Mouse (Mus musculus): ENCODE measurements around the gene Catsperg1. TPM values are rescaled to one million over a fixed set of nuclear protein-coding genes. Genes with fewer than 3 reads are reported as not detected.

Catsperg1 gene
- polyA plus RNA-seq, 1 experiment from 2014 or later = 0.21 TPM

DNA sequence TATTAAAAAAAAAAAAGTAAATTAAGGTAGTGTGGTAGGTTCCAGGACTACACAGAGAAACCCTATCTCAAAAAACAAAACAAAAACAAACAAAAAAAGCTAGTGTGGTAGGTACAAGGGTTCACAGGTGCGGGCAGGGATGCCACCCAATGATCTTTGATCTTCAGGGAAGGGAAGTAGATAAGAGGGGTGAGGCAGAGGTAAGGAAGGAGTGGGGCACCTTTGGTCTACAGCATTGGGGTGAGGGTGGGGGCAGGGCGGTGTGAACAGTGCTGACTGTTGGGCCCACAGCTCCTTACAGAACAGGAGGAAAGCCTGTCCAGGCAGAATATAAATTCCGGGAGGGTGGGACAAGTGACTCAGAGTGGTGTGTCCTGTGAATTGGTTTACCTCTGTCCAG is 37.3 kb upstream of the Catsperg1 start:
- Histone ChIP-seq H3K36me3 (ENCODE audit: control insufficient read depth, insufficient read depth) (peaks cover 19% of the 10 kb centered on the region; the same call in 1 of the 2 replicates), H3K27ac (ENCODE audit: low read depth, low read length) (peak overlapping the region; percentile 95), H3K4me1 (replicated peaks; ENCODE audit: control insufficient read depth, insufficient read depth, low read length) (peaks cover 29% of the 10 kb centered on the region; the same call in 1 of the 2 replicates), H3K4me2 (replicated peaks; ENCODE audit: low read depth) (peak overlapping the region; percentile 21; the same call in 1 of the 2 replicates), H3K9ac (ENCODE audit: low read depth, low read length) (no peak overlapping the region), H3K9me3 (ENCODE audit: control insufficient read depth) (no peaks in the 10 kb centered on the region), H3K27me3 (replicated peaks; ENCODE audit: control insufficient read depth, insufficient read depth, low read length) (no peaks in the 10 kb centered on the region), H3K4me3 (ENCODE audit: low read depth, low read length) (no peak overlapping the region)
- 36% methylated on average over 3 of the region's 3 CpGs for WGBS
- peak; percentile 78 for ATAC-seq
- no peak for TF ChIP-seq CTCF (IDR thresholded peaks at IDR 0.05; ENCODE audit: low read depth)

DNA sequence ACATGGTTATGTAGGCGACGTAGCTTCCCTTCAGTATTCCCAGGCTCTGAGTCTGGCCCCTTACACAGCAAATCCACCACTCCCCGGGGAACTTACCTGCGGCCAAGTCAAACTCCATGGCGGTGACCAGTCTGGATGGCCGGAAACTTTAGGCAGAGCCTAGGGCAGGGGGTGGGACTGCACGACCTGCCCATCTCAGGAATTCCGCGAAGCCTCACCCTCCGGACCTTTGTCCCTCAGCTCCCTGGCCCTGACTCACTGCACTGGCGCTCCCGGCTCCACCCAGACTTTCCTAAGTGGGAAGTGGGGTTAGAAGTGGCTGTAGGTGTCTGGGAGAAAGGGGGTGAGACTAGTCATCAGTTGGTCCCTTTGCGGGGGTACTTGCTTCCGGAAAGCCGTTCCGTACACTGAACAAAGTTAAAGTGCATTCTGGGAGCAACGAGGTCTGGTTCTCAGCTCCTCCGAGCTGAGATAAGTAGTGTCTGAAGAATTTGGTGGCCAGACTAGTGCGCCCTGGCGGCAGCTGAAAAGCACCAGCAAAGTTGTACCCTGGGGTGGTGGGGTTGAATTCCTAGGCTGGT is 34.5 kb upstream of the Catsperg1 start, which contains the start of gene 2200002D01Rik:
Gene 2200002D01Rik (minus strand): TSS at position 206 of the 581 bp plus-strand sequence.
- 27% methylated on average over 20 of the region's 20 CpGs for WGBS
- Histone ChIP-seq H3K4me2 (replicated peaks; ENCODE audit: low read depth) (peak within 1 kb of the TSS; percentile 67), H3K27ac (ENCODE audit: low read depth, low read length) (peak within 1 kb of the TSS; percentile 97), H3K4me3 (ENCODE audit: low read depth, low read length) (peak within 1 kb of the TSS; percentile 57), H3K36me3 (ENCODE audit: control insufficient read depth, insufficient read depth) (peaks cover 18% of the 10 kb centered on the region; the same call in 1 of the 2 replicates), H3K9me3 (ENCODE audit: control insufficient read depth) (no peaks in the 10 kb centered on the region), H3K4me1 (replicated peaks; ENCODE audit: control insufficient read depth, insufficient read depth, low read length) (peaks cover 16% of the 10 kb centered on the region; the same call in 1 of the 2 replicates), H3K27me3 (replicated peaks; ENCODE audit: control insufficient read depth, insufficient read depth, low read length) (no peaks in the 10 kb centered on the region), H3K9ac (ENCODE audit: low read depth, low read length) (peak within 1 kb of the TSS; percentile 70)
- peak; percentile 57 for TF ChIP-seq CTCF (IDR thresholded peaks at IDR 0.05; ENCODE audit: low read depth)
- ATAC-seq = peak; percentile 76

DNA sequence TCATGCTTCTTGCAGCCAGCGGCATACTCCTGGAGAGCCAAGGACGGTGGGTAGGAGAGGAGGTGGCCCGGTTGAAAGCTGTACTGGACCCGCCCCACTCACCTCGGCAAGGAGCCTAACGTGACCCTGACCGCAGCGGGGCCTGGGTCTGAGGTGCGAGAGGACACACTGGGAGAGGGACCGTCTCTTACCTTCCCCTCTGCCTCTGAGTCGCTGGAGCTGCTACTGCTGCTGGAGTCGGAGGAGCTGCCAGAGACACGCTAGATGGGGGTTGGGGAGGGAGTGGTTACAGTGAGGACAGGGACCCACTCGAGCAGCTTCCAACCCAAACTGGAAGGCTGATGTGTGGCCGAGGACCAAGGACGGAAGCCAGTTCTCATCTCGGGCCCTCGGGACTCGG is 33.9 kb upstream of the Catsperg1 start:
- Histone ChIP-seq H3K4me1 (replicated peaks; ENCODE audit: control insufficient read depth, insufficient read depth, low read length) (peaks cover 15% of the 10 kb centered on the region; the same call in 1 of the 2 replicates), H3K4me2 (replicated peaks; ENCODE audit: low read depth) (peak overlapping the region; percentile 67), H3K27me3 (replicated peaks; ENCODE audit: control insufficient read depth, insufficient read depth, low read length) (no peaks in the 10 kb centered on the region), H3K9me3 (ENCODE audit: control insufficient read depth) (no peaks in the 10 kb centered on the region), H3K9ac (ENCODE audit: low read depth, low read length) (peak overlapping the region; percentile 70), H3K4me3 (ENCODE audit: low read depth, low read length) (peak overlapping the region; percentile 57), H3K27ac (ENCODE audit: low read depth, low read length) (peak overlapping the region; percentile 97), H3K36me3 (ENCODE audit: control insufficient read depth, insufficient read depth) (peaks cover 18% of the 10 kb centered on the region; the same call in 1 of the 2 replicates)
- 26% methylated on average over 19 of the region's 19 CpGs for WGBS
- ATAC-seq = no peak
- TF ChIP-seq CTCF (IDR thresholded peaks at IDR 0.05; ENCODE audit: low read depth) = no peak

DNA sequence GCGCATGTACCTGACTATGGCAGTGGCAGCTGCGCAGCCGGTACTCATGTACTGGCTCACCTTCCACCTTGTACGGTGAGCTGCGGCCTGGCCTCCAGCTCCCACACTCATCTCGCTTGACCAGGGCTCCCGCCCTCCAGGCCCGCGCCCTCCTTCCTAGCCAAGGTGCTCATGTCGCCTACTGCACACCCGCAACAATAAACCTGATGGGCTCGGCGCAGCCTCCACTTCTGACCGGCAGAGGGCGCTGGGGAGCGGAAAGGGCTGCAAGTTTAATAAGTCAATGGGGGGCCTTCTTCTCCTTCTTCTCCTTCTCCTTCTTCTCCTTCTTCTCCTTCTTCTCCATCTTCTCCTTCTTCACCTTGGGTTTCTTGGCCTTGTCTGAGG is 33.5 kb upstream of the Catsperg1 start:
- Histone ChIP-seq H3K4me2 (replicated peaks; ENCODE audit: low read depth) (peak overlapping the region; percentile 67), H3K27ac (ENCODE audit: low read depth, low read length) (peak overlapping the region; percentile 97), H3K4me3 (ENCODE audit: low read depth, low read length) (peak overlapping the region; percentile 57), H3K27me3 (replicated peaks; ENCODE audit: control insufficient read depth, insufficient read depth, low read length) (no peaks in the 10 kb centered on the region), H3K9me3 (ENCODE audit: control insufficient read depth) (no peaks in the 10 kb centered on the region), H3K36me3 (ENCODE audit: control insufficient read depth, insufficient read depth) (peaks cover 18% of the 10 kb centered on the region; the same call in 1 of the 2 replicates), H3K9ac (ENCODE audit: low read depth, low read length) (peak overlapping the region; percentile 70), H3K4me1 (replicated peaks; ENCODE audit: control insufficient read depth, insufficient read depth, low read length) (peaks cover 15% of the 10 kb centered on the region; the same call in 1 of the 2 replicates)
- ATAC-seq = no peak
- peak; percentile 97 for TF ChIP-seq CTCF (IDR thresholded peaks at IDR 0.05; ENCODE audit: low read depth)
- WGBS = 25% methylated on average over 16 of the region's 16 CpGs

DNA sequence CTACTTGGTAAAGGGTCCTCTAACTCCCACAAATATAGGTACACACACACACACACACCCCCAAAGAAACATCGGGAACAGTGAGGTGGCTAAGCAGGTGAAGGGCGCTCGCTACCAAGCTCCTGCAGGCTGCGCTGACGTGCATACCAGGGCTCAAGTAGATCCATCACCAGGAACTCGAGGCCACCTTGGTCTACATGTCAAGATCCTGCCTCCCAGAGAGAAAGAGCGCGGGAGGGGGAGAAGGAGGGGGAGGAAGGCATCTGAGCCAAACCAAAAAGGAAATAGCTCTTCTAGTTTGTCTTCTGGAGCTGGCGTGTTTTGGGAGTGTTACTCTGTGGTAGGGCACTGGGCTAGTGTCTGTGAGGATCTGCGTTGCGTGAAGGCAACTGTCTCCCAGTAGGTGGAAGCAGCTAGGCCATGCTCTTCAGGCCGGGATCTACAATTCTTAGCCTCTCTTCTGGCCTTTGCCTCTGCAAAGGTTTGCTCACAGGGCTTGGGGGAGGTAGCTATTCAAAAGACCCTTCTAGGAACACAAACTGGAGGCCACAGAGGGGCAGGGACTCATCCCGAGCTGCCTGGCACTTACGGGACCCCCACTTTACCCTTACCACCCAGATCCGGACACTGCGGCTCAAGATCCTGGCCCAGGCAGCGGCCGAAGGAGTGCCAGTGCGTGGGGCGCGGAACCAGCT is 32.9 kb upstream of the Catsperg1 start:
- 57% methylated on average over 21 of the region's 21 CpGs for WGBS
- TF ChIP-seq CTCF (IDR thresholded peaks at IDR 0.05; ENCODE audit: low read depth) = no peak
- Histone ChIP-seq H3K27ac (ENCODE audit: low read depth, low read length) (peak overlapping the region; percentile 97), H3K9me3 (ENCODE audit: control insufficient read depth) (no peaks in the 10 kb centered on the region), H3K36me3 (ENCODE audit: control insufficient read depth, insufficient read depth) (peaks cover 18% of the 10 kb centered on the region; the same call in 1 of the 2 replicates), H3K27me3 (replicated peaks; ENCODE audit: control insufficient read depth, insufficient read depth, low read length) (no peaks in the 10 kb centered on the region), H3K4me1 (replicated peaks; ENCODE audit: control insufficient read depth, insufficient read depth, low read length) (peaks cover 10% of the 10 kb centered on the region; the same call in 1 of the 2 replicates), H3K4me3 (ENCODE audit: low read depth, low read length) (peak overlapping the region; percentile 57), H3K4me2 (replicated peaks; ENCODE audit: low read depth) (peak overlapping the region; percentile 67), H3K9ac (ENCODE audit: low read depth, low read length) (peak overlapping the region; percentile 70)
- ATAC-seq = no peak

DNA sequence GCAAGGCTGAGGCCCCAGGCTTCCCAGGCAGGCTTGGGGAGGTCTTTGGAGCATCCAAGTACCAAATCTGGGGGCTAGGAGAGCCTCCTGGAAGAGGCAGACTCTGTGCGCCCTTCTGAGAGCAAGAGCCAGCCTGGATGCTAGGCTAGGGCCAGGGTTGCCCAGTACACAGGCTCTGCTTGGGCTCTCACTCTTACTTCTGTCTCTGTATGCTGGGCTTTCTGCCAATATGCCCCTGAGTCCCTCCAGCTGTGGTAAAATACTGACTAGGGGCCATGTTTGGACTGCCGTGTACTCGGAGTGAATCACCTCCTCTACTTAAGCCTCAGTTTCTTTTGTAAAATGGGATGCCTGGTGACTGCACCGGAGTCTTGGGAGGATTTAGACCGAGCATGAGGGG is 32.2 kb upstream of the Catsperg1 start:
- TF ChIP-seq CTCF (IDR thresholded peaks at IDR 0.05; ENCODE audit: low read depth) = no peak
- Histone ChIP-seq H3K4me3 (ENCODE audit: low read depth, low read length) (no peak overlapping the region), H3K27ac (ENCODE audit: low read depth, low read length) (peak overlapping the region; percentile 28; the same call in 1 of the 2 replicates), H3K4me1 (replicated peaks; ENCODE audit: control insufficient read depth, insufficient read depth, low read length) (peaks cover 6% of the 10 kb centered on the region; the same call in 1 of the 2 replicates), H3K4me2 (replicated peaks; ENCODE audit: low read depth) (peak overlapping the region; percentile 67), H3K27me3 (replicated peaks; ENCODE audit: control insufficient read depth, insufficient read depth, low read length) (no peaks in the 10 kb centered on the region), H3K9me3 (ENCODE audit: control insufficient read depth) (no peaks in the 10 kb centered on the region), H3K36me3 (ENCODE audit: control insufficient read depth, insufficient read depth) (peaks cover 18% of the 10 kb centered on the region; the same call in 1 of the 2 replicates), H3K9ac (ENCODE audit: low read depth, low read length) (no peak overlapping the region)
- WGBS = 63% methylated on average over 5 of the region's 5 CpGs
- no peak for ATAC-seq

All from intestine, postnatal 0 days (tissue).